Mouse (Mus musculus): ENCODE data around the gene Eno4.

Eno4 gene

GRCm38 (mm10) chr19:58974126-58974525 lies 30.9 kb downstream of the Eno4 start:
- DNase-seq (ENCODE audit: low read depth, low spot score) = no peak

GRCm38 (mm10) chr19:58975216-58975863 lies 32.1 kb downstream of the Eno4 start:
- DNase-seq (ENCODE audit: low read depth, low spot score) = no peak

- DNase-seq (ENCODE audit: low read depth, low spot score) = peak; percentile 80
Measured at GRCm38 (mm10) chr19:58978401-58979171, 35.4 kb downstream of the Eno4 start.

- DNase-seq (ENCODE audit: low read depth, low spot score) = no peak
Measured at GRCm38 (mm10) chr19:58979436-58980055, 36.3 kb downstream of the Eno4 start.

- DNase-seq (ENCODE audit: low read depth, low spot score) = no peak
Measured at GRCm38 (mm10) chr19:58980056-58980440, 36.8 kb downstream of the Eno4 start.

- DNase-seq (ENCODE audit: low read depth, low spot score) = no peak
Measured at GRCm38 (mm10) chr19:58981571-58981970, 38.3 kb downstream of the Eno4 start.

GRCm38 (mm10) chr19:59002827-59003226 lies 59.6 kb downstream of the Eno4 start:
- no peak for DNase-seq (ENCODE audit: low read depth, low spot score)

- DNase-seq (ENCODE audit: low read depth, low spot score) = peak; percentile 6
Measured at GRCm38 (mm10) chr19:59006577-59007340, 63.5 kb downstream of the Eno4 start.

- DNase-seq (ENCODE audit: low read depth, low spot score) = no peak
Measured at GRCm38 (mm10) chr19:59010802-59011201, 67.6 kb downstream of the Eno4 start.
